Mouse (Mus musculus) 416B (cell line): ENCODE results near the gene Gtsf1l.

Experiments used
- DNase-seq: peaks from one replicate; pipeline ENCODE4 v3.0.0; 2011; ENCODE audit warnings: low read depth

Gtsf1l gene

DNA sequence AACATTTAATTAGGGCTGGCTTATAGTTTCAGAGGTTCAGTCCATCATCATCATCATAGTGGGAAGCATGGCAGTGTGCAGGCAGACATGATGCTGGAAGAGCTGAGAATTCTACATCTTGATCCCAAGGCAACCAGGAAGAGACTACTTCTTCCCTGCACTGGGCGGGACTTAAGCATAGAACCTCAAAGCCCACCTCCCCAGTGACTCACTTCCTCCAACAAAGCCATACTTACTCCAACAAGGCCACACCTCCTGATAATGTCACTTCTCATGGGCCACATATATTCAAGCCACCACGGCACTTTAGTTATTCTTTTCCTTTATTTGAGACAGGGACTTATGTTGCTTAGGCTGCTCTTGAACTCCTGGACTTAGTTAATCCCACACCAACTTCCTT is 38.5 kb downstream of the Gtsf1l start:
- peak; percentile 82 for DNase-seq

DNA sequence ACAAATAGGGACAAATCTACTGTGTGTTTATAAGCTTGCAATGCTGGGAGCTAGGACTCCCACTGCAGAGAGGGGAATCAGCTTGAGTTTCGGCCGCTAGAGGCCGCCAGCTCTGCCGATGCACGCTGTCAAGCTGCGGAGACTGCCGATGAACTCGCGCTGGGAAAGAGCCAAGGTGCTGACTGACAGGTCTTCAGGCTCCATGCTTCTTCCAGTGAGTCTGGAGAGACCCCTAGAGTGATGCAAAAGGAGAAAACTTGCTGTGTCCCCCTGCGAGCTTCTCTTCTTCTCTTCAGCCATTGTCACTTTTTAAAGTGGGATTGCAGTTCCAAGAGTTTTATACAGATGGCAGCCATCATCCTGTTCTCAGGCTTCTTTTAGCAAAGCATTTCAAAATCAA is 39.5 kb downstream of the Gtsf1l start:
- DNase-seq: peak; percentile 65

DNA sequence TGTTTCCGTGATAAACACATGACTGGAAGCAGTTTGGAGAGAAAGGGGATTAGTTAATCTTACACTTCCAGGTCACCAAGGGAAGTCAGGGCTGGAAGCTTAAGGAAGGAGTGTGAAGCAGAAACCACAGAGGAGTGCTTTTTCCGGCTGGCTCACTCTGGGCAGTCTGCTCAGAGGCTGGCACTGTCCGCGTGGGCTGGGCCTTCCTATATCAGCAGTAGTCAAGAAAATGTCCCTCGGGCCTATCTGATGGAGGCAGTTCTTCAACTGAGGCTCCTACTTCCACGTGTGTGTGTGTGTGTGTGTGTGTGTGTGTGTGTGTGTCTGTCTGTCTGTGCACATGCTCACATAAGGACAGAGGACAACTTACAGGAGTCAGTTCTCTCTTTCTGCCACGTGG is 47.7 kb downstream of the Gtsf1l start:
- no peak for DNase-seq
